Mouse (Mus musculus) frontal cortex, postnatal 10 days (tissue): ENCODE measurements around the gene Morn1.

Experiments used
- DNase-seq, 2 experiments: peaks; one replicate each; pipeline ENCODE4 v3.0.0; 2022; ENCODE audit warnings: low spot score in 2 of 2, mixed read lengths in 1 of 2

The Morn1 gene

DNA sequence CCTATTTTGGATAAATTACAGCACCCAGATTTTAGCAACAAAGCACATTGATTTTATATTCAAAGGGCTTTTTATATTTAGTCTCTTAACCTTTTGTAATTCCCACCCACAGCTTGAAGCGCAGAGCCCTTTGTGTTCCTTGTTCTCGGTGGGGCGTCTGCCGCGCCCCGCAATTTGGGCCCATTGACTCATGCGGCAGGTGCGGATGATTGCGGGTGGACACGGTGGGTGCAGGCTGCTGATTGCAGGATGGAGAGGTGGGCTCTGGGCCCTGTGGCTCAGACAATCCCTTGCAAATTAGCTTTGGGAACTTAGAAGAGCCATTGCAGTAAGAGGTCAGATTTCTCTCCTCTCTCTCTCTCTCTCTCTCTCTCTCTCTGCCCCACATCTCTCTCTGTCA, 31.9 kb downstream of the Morn1 start:
- no peak for DNase-seq

DNA sequence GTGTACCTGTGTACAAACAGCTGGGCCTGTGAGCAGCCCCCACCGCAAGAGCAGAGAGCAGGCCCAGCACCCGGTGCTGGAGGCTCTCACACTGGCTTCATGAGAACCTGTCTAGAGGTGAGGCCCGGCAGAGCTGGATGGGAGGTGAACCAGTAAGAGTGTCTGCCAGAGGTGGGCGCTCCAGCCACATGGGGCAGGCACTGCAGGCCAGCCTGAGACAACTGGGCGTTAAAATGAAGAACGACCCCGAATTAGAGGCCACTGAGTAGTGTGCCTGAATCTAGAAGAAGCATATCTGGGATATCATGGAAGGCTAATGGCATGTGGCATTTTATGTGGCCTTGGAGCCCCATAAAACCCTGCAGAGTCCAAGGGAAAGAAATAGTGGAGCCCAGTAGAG, 33.7 kb downstream of the Morn1 start:
- DNase-seq, result no peak

DNA sequence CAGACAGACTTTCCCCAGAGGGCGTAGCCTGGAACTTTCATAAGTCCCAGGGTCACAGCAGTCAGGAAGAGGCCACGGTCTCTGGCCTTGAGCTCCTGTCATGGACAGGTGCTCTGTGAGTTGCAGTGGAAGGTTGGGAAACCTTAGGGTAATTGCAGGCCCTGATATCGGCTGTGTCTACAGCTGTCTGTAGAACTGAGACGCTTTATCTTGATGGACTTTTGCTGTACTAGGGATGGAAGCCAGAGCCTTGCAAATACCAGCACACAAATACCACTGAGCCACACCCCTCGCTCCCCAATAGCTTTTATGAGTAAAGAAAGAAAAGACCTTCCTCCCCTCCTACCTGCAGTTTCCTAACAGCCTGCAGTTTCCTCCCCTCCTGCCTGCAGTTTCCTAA, 34.2 kb downstream of the Morn1 start:
- no peak for DNase-seq

DNA sequence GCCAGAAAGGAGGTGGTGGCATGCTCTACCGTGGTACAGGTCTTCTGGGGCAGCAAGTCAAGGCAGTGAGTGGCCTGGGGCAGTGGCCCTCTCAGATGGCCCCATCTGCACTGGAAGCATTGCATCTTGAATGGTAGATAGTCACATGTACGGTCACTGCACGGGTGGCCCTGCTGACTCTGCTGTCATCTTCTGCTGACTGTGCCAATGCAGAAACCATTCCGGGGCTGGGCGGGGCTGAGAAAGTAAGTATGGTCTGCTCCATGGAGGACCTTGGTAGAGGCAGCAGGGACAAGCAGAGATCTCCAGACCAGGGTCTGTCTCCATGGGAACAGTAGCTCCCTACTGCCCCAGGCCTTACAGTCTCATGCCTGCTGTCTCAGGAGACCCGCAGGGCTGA, 34.8 kb downstream of the Morn1 start:
- DNase-seq, result no peak

DNA sequence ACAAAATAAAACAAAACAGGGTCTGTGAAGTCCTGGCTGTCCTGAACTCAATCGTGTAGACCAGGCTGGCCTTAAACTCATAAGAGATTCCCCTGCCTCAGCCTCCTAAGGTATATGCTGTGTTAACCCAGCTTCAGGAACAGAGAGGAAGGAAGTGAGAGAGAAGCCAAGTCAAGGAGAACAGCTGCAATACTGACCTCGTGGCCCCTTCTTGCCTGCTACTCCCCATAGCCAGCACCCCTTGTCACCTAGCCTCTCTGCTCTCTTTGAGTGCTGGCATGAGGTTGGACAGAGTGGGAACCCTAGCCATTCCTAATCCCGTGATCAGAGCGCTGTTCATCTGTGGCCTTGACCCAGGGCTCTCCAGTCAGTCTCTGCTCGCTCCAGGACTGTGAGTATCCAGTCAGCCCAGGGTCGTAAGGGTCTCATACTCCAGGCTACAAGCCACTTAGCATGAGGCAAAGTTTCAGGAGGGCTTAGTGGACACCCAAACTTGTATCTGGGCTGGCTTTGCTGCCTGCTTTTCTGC, 35.6 kb downstream of the Morn1 start:
- no peak for DNase-seq

DNA sequence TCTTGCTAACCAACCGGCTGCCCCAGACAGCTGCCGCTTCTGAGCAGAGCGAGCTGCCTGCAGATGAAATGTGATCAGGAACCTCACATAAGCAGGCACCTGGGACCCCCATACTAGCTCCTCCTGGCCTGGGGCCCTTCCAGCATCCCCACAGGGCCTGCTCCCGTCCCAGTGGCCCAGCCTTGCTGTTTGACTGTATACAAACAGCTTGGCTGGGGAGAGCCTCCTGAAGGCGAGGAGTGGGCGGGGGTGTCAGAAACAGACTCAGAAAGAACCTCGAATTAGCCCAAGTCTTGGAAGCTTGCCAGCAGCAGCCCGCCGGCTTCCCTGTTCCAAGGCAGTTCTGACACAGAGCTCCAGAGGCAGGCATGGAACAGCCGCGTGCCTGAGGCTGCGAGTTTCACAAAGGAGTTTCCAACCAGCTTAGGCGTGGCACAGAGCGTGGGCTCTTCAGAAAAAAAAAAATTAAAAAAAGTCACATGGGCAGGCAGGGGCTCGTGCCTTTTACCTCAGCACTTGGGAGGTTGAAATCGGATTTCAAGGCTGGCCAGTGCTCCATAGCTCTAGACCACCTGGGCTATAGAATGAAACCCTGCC, 36.2 kb downstream of the Morn1 start:
- DNase-seq, result peak; percentile 92 to 96

DNA sequence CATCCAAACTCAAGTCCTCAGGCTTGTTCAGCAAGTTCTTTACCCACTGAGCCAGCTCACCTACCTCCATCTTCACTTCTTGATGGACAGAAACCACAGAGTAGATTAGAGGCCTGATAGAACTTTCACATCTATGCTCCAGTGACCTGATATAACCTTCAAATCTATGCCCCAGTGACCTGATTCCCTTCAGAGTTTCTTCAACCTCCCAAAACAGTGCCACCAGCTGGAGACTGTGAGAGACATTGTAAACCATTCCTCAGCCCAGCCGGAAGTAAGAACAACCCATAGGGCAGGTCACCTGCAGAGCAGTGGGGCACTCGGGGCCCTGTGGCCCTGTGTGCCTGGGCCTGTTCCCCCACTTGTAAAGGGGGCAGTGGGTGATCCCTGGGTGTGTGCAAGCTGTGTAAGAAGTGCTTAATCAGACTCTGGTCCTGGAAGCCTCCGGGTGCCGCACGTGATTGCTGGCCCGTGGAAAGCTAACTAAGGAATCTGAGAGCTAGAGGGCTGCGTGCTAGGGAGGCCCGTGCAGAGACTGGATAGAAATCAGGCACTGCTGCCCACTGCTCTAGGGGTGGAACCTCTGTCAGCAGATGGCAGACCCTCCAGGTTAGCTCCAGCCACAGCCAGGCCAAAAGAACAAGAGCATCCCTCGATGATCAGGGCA, 37.6 kb downstream of the Morn1 start:
- no peak for DNase-seq

DNA sequence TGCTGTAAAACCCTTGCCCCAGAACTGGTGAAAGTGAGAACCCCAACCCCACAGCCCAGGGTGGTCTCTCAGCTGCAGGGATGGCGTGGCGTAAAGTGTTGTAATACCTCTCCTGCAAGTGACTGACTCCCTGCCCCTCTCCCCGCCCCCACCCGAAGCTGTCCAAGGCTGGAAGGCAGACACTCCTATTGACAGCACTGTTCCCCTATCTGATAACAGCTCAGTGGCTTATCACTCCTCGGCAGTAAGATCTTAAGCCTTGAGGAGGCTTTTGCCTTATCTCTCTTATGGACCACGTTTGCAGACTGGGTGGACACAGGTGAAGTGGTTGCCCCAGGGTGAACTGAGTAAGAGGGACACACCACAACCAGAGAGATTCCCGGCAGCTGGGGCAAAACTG, 38.9 kb downstream of the Morn1 start:
- DNase-seq, result no peak

DNA sequence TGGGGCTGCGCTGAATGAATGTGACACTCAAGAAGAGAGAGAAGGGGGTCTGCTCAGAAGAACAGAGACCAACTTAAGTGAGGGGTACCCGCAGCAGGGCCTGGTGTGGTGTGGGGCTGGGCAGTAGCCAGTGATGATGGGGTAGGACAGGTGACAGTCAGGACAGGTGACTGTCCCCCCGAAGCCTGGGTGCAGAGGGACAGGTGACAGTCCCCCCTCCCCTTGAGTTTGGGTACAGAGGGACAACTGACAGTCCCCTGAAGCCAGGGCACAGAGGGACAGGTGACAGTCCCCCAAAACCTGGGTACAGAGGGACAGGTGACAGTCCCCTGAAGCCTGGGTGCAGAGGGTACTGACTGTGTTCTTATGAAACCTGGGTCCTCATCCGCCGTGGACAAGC, 39.8 kb downstream of the Morn1 start:
- no peak for DNase-seq

DNA sequence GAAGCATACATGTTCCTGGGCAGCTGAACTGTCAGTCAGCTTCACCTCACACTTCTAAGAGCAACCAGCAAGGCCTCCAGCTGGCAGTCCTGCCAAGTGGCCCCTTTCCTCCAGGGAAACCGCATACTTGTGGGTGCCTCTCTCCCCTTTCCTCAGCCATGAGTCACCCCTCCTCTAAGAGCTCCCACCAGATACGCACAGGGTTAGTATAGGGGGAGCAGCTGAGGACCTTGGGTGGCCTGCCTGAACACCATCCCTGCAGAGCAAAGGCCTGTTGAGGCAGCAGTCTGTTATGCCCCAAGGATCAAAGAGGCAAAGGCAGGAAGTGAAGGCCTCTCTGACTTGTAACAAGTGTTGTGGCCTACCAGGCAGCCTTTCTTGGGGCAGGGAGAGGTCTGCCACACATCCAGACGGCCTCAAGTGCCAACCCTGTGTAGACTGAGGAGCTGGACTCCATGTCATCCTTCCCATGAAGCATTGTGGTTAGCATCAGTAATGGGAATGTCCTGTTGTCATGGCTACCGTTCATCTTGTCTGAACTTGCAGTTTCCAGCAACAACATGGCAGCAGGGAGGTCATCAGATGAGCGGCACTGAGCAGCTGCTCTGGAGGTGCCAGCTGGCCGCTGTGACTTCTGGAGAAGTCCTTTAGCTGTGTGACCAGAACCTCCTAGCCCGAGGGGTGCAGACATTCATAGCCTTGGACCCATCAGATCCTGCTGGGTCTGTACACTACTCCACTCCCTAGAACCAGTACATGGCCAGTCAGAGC, 40.4 kb downstream of the Morn1 start:
- no peak for DNase-seq

DNA sequence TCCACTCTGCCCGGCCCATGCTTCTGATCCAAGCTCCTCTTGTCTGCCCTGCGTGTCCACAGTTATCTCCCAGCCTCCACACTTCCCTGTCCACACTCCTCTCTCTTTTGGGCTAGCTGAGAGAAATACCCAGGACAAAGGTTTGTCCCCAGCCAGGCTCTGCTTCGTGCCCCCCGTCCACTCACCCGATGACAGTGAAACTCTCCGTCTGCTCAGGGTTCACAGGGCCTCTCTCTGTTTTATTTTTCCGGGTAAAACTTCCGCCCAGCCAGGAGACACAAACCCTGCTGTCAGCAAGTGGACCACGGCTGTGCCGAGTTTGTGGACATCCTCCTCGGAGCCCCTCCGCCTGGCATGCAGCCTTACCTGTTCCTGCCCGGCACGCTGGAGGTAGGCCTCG, 42.0 kb downstream of the Morn1 start:
- DNase-seq, result no peak

DNA sequence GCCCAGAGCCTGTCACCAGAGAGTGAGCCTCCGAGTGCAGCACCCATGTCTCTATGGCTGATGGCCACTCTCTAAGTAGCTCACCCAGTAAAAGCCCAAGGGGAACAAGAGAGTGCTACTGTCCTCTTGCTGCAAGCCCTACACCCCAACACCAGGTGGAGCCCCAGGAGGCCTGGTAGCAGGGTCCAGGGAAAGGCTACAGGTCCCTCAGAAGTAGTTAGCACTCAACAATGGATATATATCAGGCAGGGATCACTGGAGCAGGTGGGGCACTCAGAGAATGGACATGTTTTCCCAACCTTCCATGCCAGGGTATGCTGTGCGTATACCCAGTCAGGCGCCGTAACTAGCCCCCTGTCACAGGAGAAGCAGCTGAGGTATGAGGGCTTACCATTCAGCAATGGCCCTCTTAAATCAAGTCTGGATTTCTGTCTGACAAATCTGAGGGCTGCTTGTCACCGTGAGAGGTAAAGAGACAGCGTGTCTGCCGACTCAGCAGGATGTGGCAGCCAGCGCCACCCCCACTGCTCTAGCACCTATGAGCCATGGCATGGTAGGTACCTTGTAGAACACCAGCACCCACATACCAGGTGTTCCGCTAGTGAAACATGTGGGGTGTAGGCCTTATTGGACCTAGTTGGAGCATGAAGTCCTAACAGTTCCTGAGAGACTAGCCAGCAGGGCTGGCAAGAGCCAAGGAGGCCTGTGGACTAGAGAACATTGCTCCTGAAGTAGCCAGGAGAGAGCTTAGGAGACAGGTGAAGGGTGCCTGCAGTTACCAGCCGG, 42.9 kb downstream of the Morn1 start:
- no peak for DNase-seq

DNA sequence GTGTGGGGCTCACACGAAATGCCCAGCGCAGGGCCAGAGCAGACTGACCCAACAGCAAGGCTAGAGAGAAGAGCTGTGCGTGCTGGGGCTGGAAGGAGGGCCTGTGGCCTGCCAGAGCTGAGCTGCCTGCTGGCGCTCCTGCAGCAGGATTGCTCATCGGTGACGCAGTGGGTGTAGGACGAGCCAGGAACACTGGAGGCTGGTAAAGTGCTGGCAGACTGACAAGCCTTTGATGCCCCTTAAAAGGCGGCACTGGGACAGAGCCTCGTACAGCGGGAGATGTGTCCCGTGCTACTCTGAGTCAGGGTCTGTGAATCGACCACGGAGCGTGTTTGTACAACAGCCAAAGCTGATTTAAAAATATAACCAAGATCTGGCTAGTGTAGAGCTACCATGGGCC, 43.6 kb downstream of the Morn1 start:
- peak; percentile 78 to 83 for DNase-seq

DNA sequence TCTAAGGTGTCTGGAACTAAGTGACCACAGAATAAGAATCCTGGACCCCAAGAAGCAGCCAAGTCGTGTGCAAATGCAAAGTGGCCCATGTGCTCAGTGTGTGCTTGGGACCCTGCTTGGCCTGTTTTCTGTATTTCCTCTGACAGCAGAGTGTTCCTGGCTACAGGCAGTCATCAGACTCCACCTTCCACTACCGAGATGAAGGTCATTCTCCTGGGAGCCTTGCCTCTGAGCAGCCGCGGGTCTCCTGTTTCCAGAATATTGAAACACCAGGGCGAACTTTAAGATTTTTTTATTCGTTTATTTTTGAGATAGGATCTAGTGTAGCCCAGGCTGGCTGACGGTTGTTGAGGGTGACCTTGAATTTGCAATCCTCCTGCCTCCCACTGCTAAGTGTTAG, 44.2 kb downstream of the Morn1 start:
- no peak for DNase-seq

DNA sequence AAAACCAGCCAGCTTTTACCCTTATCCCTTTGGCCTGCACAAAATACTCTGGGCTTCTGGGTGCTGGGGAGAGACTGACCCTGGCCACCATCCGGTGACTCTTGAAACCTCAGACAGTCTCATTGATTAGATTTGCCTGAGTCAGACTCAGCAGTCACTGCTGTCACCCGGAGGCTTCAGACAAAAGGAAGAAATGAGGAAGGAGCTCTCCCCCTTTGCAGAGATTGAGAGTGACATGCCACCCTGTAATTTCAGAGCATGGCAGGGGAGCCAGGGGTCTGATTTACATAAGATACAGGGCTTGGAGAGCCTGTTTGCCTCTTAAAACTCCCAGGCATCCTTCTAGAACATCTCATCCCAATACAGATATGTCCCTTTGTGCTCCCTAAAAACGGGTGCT, 46.8 kb downstream of the Morn1 start:
- no peak for DNase-seq

DNA sequence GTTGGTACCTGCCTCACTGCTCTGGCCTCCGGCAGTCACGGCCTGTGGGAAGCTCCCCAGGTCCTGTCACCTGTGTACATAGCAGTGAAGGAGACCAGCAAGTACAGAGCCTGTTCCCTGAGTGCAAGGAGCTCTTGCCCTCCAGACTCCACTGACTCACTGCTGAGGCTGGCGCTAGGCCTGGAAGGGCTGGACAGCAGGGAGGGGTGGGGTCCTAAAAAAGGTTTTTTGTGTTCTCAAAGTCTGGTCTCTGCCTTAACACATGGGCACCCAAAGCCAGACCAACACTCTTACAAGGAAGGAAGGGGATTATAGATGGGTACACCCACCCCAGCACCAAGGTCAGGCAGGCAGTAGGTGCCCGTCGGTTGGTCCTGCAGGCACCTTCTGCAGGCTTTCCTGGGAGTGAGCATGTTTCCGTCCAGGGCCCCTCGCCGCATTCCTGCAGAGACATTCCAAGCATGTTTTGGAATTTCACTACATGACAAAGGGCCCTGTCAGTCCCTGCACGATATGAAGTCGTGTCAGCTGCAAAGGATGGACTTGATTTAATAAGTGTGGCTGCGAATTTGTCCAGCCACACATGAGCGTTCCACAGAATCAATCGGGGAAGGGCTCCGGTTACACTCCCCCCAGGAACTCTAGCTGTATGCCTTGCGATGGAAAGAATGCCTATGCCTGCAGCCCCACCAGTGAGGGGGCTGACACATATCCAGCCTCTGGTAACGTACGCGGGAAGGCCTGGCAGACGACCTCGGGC, 47.5 kb downstream of the Morn1 start:
- no peak for DNase-seq

DNA sequence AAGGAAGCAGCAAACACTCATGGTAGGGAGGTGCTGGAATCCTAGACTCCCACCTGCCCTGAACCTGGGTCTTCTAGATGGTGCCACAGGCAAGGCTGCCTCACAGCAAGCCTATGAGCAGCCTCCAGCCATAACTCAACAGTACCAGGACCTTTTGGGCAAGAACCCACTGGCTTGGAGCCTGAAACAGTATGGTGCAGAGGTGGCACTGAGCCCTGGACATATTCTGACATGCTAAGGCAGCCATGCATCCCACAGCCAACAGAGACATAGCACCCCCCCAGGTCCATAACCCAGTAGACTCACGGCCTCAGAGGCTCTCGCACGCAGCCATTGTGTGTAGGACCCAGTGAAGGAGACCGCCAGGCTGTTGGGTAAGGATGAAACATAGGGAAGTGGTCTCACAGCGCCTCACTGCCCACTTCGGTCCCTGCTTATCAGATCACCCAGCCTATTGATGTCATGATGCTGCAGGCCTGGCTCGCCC, 48.4 kb downstream of the Morn1 start:
- no peak for DNase-seq

DNA sequence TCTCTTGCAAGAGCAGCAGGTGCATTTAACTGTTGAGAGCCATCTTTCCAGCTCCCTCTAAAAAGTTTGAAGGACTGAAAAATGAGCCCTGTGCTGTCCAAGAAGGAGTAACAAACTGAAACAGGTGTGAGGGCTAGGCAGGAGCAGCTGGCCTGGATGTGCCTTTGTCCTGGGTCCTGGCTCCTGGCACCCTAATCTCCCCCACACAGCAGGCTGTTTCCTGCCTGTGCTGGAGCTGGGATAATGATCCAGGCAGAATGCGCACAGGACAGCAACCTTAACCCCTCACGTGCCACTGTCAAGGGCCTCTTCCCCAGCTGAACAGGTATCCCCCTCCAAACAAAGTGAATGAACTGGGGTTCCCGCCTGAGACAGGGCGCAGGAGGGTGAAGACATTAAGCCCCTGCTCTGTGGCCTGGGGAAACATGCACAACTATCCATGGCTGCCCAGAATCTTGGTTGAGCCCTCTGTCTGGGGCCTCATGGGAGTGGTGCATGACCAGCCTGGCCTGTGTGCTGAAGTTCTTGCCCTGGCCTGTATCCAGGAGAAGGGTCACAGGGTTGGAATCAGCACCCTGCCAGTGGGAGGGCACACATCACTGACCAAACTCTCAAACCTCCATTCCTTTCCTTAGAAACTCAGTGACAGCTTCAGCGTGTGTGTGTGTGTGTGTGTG, 49.7 kb downstream of the Morn1 start:
- no peak for DNase-seq

DNA sequence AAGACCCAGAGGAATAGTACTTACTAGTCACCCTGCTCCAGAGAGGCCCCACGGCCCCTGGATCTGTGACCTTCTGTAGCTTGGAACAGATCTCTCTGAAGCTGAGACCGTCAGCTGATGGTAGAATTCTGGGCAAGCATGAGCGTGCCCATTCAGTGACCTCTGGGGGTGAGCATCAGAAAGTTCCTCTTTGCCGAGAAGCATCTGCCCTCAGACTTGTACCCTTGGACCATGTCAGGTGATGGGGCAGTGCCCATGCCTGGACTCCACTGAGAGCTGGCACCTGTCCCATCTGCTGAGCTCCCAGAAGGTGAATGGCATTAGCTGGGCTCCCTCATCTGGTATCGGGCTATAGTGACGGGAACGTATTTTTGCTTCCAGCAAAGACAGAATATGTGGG, 51.5 kb downstream of the Morn1 start:
- no peak for DNase-seq

DNA sequence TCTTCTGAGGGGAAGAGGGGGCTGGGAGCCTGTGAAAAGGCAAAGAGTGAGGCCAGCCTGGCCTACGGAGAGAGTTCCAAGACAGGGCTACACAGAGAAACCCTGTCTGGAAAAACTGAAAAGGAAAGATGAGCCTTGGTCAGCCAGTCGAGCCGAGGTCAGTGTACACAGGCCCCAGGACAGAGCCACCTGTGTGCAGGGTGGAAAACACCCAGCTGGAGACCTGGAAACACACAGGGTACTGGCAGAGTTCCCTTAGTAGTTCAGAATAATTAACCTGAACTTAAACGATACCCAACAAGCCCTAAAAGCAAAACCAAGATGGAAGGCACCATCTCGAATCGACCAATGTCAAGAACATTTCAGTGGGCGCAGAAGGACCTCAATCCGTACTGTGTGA, 52.1 kb downstream of the Morn1 start:
- no peak for DNase-seq
